Mouse (Mus musculus) lung, postnatal 10 days (tissue): ENCODE measurements around the gene Lrp1.

Experiments
- DNase-seq: peaks from one replicate; pipeline ENCODE4 v3.0.0; 2021

Lrp1 gene

GRCm38 (mm10) chr10:127614236-127615033 is 6.5 kb downstream of the Lrp1 start:
- DNase-seq = peak; percentile 40

GRCm38 (mm10) chr10:127612079-127612775 is 8.7 kb downstream of the Lrp1 start:
- DNase-seq = no peak

GRCm38 (mm10) chr10:127610066-127610415 is 10.9 kb downstream of the Lrp1 start:
- DNase-seq = no peak

- peak; percentile 48 for DNase-seq
Measured at GRCm38 (mm10) chr10:127609415-127610065, 11.4 kb downstream of the Lrp1 start.

GRCm38 (mm10) chr10:127607059-127607458 is 13.9 kb downstream of the Lrp1 start:
- DNase-seq = no peak

GRCm38 (mm10) chr10:127605756-127606155 is 15.2 kb downstream of the Lrp1 start:
- no peak for DNase-seq

GRCm38 (mm10) chr10:127605251-127605547 is 15.7 kb downstream of the Lrp1 start:
- no peak for DNase-seq

- DNase-seq = peak; percentile 84
Measured at GRCm38 (mm10) chr10:127604465-127605250, 16.3 kb downstream of the Lrp1 start.

- no peak for DNase-seq
Measured at GRCm38 (mm10) chr10:127603437-127604371, 17.2 kb downstream of the Lrp1 start.

GRCm38 (mm10) chr10:127602194-127602593 is 18.8 kb downstream of the Lrp1 start:
- DNase-seq = no peak

GRCm38 (mm10) chr10:127599779-127600541 is 21.0 kb downstream of the Lrp1 start:
- peak; percentile 90 for DNase-seq

GRCm38 (mm10) chr10:127599252-127599651 is 21.7 kb downstream of the Lrp1 start:
- DNase-seq = no peak

- DNase-seq = peak; percentile 56
Measured at GRCm38 (mm10) chr10:127598607-127599006, 22.3 kb downstream of the Lrp1 start.

- DNase-seq = peak; percentile 32
Measured at GRCm38 (mm10) chr10:127597311-127597901, 23.5 kb downstream of the Lrp1 start.

GRCm38 (mm10) chr10:127596321-127596941 is 24.5 kb downstream of the Lrp1 start:
- peak; percentile 70 for DNase-seq

GRCm38 (mm10) chr10:127594930-127595715 is 25.8 kb downstream of the Lrp1 start:
- peak; percentile 48 for DNase-seq

- DNase-seq = peak; percentile 31
Measured at GRCm38 (mm10) chr10:127594405-127594804, 26.5 kb downstream of the Lrp1 start.

- no peak for DNase-seq
Measured at GRCm38 (mm10) chr10:127592850-127593249, 28.1 kb downstream of the Lrp1 start.

- DNase-seq = no peak
Measured at GRCm38 (mm10) chr10:127592423-127592822, 28.5 kb downstream of the Lrp1 start.
